Mouse (Mus musculus) hindbrain, embryonic 14.5 days (tissue): Measurements from ENCODE around the gene Zscan4f. TPM values are rescaled to one million over a fixed set of nuclear protein-coding genes. Genes with fewer than 3 reads are reported as not detected.
"Not testable (repeated sequence)": the region's sequence is repeated elsewhere in the genome, so short reads cannot be mapped to it uniquely, and the experiment has no call there.

Experiments
- ATAC-seq: fragments of 200-750 bp; cut with Nextera tagmentation; 2 replicates; pipeline ENCODE4 v1.8.0; 2017; ENCODE audit warnings: moderate number of reproducible peaks, mild to moderate bottlenecking, moderate TSS enrichment, moderate library complexity; ENCODE audit not compliant: low FRiP score
- DNase-seq: peaks from one replicate; pipeline ENCODE4 v3.0.0-alpha.2; 2015; ENCODE audit warnings: low spot score
- H3K27ac ChIP-seq: fragments of 300-500 bp; sonication (generic); 2 replicates; pipeline ENCODE4 v1.5.1; 2014; ENCODE audit warnings: mild to moderate bottlenecking, moderate library complexity
- H3K27me3 ChIP-seq: fragments of 300-500 bp; sonication (generic); 2 replicates; pipeline ENCODE4 v1.6.1; 2014; ENCODE audit warnings: mild to moderate bottlenecking, low read length, mixed read lengths; ENCODE audit not compliant: control insufficient read depth, insufficient read depth
- H3K36me3 ChIP-seq: fragments of 300-500 bp; sonication (generic); replicated peaks from 2 replicates; pipeline ENCODE4 v1.6.1; 2014; ENCODE audit not compliant: control insufficient read depth, insufficient read depth
- H3K4me1 ChIP-seq: fragments of 300-500 bp; sonication (generic); replicated peaks from 2 replicates; pipeline ENCODE4 v1.6.1; 2014; ENCODE audit warnings: antibody characterized with exemption, low read length, mixed read lengths; ENCODE audit not compliant: control insufficient read depth, insufficient read depth
- H3K4me2 ChIP-seq: fragments of 300-500 bp; sonication (generic); replicated peaks from 2 replicates; pipeline ENCODE4 v1.6.1; 2014; ENCODE audit warnings: mild to moderate bottlenecking, moderate library complexity
- H3K4me3 ChIP-seq: fragments of 300-500 bp; sonication (generic); replicated peaks from 2 replicates; pipeline ENCODE4 v1.5.1; 2014; ENCODE audit warnings: mild to moderate bottlenecking, low read length
- H3K9ac ChIP-seq: fragments of 300-500 bp; sonication (generic); 2 replicates; pipeline ENCODE4 v1.6.1; 2014
- H3K9me3 ChIP-seq: fragments of 300-500 bp; sonication (generic); 2 replicates; pipeline ENCODE4 v1.6.1; 2016; ENCODE audit warnings: low read length; ENCODE audit not compliant: control insufficient read depth
- WGBS: fragments of 180-500 bp; shearing (Covaris S2); extraction: QIAGEN DNeasy Blood & Tissue Kit; methylation state at CpG from one replicate; pipeline ENCODE4 v1.1.7; 2014; 5-methylcytosine and 5-hydroxymethylcytosine counted together
- microRNA-seq: library from miRNA; unstranded; fragments of <30 nt; microRNA quantifications from one replicate; pipeline ENCODE4, GENCODE M21; 2016
- polyA plus RNA-seq: library from polyadenylated mRNA; unstranded; fragments of >200 nt; fragmentation: Nextera tagmentation; extraction: Ambion mirVana; gene quantifications from 2 replicates; pipeline ENCODE4 v1.2.1, GENCODE M21; 2014

Zscan4f gene
- polyA plus RNA-seq, result not detected in 2 replicates

- H3K9ac ChIP-seq, result not testable (repeated sequence)
Measured at GRCm38 (mm10) chr7:11397615-11398014, at the start of gene Zscan4f. Gene Zscan4f (plus strand): TSS chr7:11397915.

GRCm38 (mm10) chr7:11384641-11385040 lies 13.1 kb upstream of the Zscan4f start:
- not testable (repeated sequence) for H3K4me3 ChIP-seq, DNase-seq

More at GRCm38 (mm10) chr7:11397615-11398014, at the start of gene Zscan4f:
- H3K27ac ChIP-seq, DNase-seq, ATAC-seq, H3K36me3 ChIP-seq, H3K4me2 ChIP-seq, H3K27me3 ChIP-seq, H3K4me1 ChIP-seq, H3K9me3 ChIP-seq, H3K4me3 ChIP-seq: not testable (repeated sequence)
- WGBS, result 95% methylated on average over 3 of the region's 3 CpGs

More at GRCm38 (mm10) chr7:11384641-11385040, 13.1 kb upstream of the Zscan4f start:
- not testable (repeated sequence) for H3K9me3 ChIP-seq, H3K4me2 ChIP-seq, H3K36me3 ChIP-seq, H3K4me1 ChIP-seq, ATAC-seq, H3K27me3 ChIP-seq, H3K9ac ChIP-seq, H3K27ac ChIP-seq

Small RNA genes within 50 kb of the gene (microRNA-seq; reads per million reads assigned to microRNA genes)
- not detected for gene Gm23087

Other genes with a start within 250 kb of the Zscan4f start
- gene Zscan4d, start 231.8 kb upstream of the Zscan4f start, polyA plus RNA-seq, result not detected in 2 replicates
- gene Zscan4e, start 87.2 kb upstream of the Zscan4f start, polyA plus RNA-seq, result not detected in 2 replicates
- gene Zscan4-ps2, start 116.4 kb downstream of the Zscan4f start, polyA plus RNA-seq, result not detected in 2 replicates
- gene Zscan4-ps3, start 211.4 kb downstream of the Zscan4f start, polyA plus RNA-seq, result not detected in 2 replicates